Mouse (Mus musculus) cortical plate, adult 2 months (tissue): ENCODE results near the gene Hepacam2.

Experiments used
- CTCF ChIP-seq: fragments of 200-500 bp; IDR thresholded peaks from 2 replicates; pipeline ENCODE4 v1.5.1; 2011; ENCODE audit warnings: mild to moderate bottlenecking, control low read depth, low read length; ENCODE audit not compliant: insufficient read depth; ENCODE audit errors: extremely low read depth
- POLR2A ChIP-seq: fragments of 200-500 bp; IDR thresholded peaks from 2 replicates; pipeline ENCODE4 v1.6.1; 2011; ENCODE audit warnings: mild to moderate bottlenecking, low read length, control low read depth; ENCODE audit not compliant: insufficient read depth; ENCODE audit errors: extremely low read depth

DNA sequence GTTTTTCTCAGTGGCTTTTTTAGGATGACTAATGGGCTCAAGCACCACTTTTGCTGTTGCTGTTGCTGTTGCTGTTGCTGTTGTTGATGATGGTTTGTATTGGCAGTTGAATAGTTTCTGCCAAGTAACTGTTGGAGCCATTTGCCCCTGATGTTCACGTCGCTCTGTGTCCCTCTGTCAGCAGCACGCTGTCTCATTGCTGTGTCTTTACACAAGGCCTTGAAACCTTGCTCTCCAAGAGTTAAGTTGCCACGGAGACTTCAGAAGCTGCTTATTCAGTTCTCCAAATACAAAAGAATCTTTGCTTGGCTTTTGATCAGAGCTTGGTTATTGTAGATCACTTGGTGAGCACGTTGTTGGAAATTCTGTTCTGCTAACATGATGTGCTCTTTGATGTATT, 33.3 kb upstream of the Hepacam2 start:
- TF ChIP-seq CTCF (no peak), POLR2A (no peak)
